Mouse (Mus musculus) splenic B cell, adult 2 months (primary cell): ENCODE measurements around the gene Ngdn.

Source experiments
- DNase-seq: peaks from one replicate; pipeline ENCODE4 v3.0.0-alpha.2; 2011; ENCODE audit warnings: low read depth, low spot score
- H3K27me3 ChIP-seq: 2 replicates; pipeline ENCODE4 v1.6.1; 2012; ENCODE audit warnings: mild to moderate bottlenecking, low read length, moderate library complexity, mixed read lengths; ENCODE audit not compliant: control insufficient read depth, poor library complexity, insufficient read depth, severe bottlenecking
- H3K36me3 ChIP-seq: 2 replicates; pipeline ENCODE4 v1.6.1; 2012; ENCODE audit warnings: mild to moderate bottlenecking, low read length, moderate library complexity, mixed read lengths; ENCODE audit not compliant: control insufficient read depth, poor library complexity, insufficient read depth, severe bottlenecking

Gene Ngdn

DNA sequence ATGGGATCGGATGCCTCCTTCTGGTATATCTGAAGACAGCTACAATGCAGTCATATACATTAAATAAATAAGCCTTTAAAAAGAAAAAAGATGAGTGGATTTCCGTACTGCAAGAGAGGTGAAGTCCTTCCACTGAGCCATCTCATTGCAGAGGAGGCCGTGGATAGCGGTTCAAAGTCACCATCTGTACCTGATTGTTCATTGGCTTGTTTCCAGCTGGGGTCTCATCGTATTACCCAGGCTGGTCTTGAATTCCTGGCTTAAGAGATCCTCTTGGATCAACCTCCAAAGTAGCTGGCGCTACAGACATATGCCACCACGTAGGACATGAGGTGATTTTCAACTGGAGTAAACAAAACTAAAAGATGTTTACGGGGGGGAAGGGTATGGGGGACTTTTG is 9.3 kb upstream of the Ngdn start:
- Histone ChIP-seq H3K27me3 (no peaks in the 10 kb centered on the region; the same call in 1 of the 2 replicates), H3K36me3 (no peaks in the 10 kb centered on the region)
- no peak for DNase-seq

DNA sequence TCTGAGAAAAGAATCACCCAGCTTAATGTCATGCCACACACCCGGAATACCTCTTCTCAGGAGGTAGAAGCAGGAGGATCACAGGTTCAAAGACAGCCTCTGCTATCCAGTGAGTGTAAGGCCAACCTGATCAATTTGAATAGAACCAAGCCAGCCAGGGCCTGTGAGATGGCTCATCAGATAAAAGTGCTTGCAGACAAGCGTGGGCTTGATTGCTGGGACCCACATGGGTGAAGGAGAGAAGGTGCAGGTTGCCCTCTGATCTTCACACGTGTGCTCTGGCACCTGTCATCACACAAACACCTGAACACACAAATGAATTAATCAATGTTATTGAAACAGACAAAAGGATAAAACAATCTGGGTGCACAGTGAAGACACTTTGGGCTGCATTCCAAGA is 8.7 kb upstream of the Ngdn start:
- no peaks in the 10 kb centered on the region; the same call in 1 of the 2 replicates for H3K27me3 ChIP-seq
- no peaks in the 10 kb centered on the region for H3K36me3 ChIP-seq
- no peak for DNase-seq

DNA sequence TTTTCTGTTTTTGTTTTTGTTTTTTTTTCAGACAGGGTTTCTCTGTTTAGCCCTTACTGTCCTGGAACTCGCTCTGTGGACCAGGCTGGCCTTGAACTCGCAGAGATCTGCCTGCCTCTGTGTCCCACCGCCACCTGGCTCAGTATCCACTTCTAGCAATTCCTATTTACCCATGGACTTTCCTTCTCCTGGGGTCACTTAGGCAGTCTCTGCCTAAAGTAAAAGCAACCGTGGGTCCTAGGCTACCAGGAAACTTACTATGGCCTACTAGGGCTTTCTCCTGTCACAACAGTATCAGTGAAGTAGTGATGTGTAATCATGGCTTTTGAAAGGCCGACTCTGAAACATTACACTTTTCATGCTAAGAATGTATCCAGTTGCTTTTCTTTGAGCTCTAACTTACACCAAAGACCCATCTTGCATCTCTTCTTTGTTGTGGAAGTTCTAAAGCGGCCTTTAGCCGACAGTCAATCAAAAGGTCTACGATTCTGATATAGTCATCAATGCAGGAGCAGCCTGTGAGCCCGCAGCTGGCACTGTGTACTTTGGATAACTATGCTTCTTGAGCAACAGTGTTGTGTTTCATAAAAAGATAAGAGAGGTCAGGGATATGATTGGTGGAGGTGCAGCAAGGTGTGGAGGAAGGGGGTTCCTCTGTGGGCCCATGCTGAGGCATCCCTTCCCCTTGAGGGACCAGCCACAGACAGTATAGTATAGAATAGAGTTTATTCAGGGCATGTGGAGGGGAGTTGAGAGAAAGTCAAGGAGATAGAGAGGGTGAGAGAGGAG is 7.9 kb upstream of the Ngdn start:
- Histone ChIP-seq H3K27me3 (no peaks in the 10 kb centered on the region; the same call in 1 of the 2 replicates), H3K36me3 (no peaks in the 10 kb centered on the region)

DNA sequence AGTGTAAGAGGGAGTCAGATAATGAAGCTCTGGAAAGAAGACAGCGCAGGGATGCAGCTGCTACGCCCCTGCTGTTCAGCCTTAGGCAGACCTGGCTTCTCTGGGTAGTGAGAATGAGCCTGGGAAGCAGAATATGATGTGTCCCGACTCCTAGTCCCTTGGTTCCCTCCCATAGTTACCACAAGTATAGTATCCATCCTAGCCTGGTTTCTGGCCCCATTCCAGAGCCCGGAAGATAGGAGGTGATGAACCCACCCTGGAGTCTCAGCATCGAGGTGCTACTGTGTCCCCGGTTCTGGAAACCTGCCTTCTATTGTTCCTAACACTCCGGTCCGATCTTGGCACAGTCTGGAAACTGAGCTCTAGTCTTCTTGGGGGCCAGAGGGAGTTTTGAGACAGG is 6.8 kb upstream of the Ngdn start:
- H3K36me3 ChIP-seq = no peaks in the 10 kb centered on the region
- DNase-seq = no peak

More for the DNA sequence above, 7.9 kb upstream of the Ngdn start:
- DNase-seq = no peak

DNA sequence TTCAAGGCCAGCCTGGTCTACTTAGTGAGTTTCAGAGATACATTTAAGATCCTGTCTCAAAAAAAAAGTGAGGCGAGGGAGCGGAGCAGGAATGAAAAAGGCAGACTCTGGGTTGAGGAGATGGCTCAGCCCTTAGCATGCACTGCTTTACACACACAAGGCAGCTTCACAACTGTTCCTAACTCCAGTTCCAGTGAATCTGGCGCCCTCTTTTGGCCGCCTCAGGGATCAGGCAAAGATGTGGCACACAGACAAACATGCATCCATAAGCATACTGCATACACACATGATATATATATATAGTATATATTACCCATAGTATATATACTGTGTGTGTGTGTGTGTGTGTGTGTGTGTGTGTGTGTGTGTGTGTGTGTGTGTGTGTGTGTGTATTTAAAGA is 4.1 kb upstream of the Ngdn start:
- H3K27me3 ChIP-seq = no peaks in the 10 kb centered on the region; the same call in 1 of the 2 replicates
- DNase-seq = peak; percentile 25
- H3K36me3 ChIP-seq = no peaks in the 10 kb centered on the region

More for the DNA sequence above, 6.8 kb upstream of the Ngdn start:
- no peaks in the 10 kb centered on the region; the same call in 1 of the 2 replicates for H3K27me3 ChIP-seq

DNA sequence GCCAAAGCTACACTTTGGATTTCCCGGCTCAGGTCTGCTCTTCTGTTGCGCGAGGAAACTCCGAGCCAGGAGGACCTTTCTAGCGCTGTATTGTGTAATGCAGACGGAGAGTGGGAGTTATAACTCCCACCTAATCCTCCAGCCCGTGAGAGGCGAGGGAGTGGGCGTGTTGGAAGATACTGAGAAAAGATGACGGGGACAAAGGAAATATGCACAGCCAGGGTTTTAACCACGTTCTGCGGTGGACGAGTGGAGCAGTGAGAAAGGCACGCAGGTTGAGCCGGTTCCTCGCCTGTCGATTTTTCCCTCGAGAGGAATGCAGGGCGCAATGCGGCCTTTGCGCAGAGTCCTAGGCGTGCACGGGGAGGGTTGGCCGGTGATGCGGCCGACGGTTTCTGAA is 663 bp upstream of the Ngdn start:
- DNase-seq = no peak
- H3K27me3 ChIP-seq = no peaks in the 10 kb centered on the region
- peaks cover 2% of the 10 kb centered on the region; the same call in 1 of the 2 replicates for H3K36me3 ChIP-seq

DNA sequence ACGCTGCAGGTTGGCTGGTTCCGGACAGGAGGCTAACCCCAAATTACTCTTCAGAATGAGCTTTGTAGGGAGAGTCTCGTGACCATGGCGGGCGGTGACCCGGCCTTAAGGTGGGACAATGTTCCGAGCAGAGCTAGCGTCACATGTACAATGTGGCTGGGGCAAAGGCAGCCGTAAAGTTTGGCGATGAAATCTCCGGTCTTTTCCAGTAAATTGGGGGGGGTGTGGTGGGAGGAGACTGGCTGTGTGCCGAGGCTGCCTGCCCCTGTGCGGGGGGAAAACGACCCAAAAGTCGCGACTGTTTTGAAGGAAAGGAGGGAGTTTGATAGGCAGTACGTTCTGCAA is 485 bp downstream of the Ngdn start:
- Histone ChIP-seq H3K27me3 (no peaks in the 10 kb centered on the region), H3K36me3 (peaks cover 2% of the 10 kb centered on the region; the same call in 1 of the 2 replicates)
- no peak for DNase-seq

DNA sequence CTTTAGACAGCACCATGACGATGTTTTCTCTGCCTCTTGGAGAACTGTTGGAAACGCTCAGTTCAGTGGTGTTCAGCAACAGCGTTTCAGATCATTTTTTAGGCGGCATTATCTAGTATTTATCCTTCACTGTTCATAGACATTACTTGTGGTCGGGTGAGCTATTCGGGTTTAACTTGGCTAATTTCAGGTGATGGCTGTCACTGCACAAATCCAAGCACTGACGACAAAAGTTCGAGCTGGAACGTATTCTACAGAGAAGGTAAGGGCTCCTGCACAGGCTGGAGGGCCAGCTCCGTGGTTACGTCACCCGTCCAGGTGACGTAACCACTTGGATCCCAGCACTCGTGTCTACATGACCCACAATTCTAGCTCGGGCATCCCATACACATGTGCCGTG is 1.6 kb downstream of the Ngdn start:
- Histone ChIP-seq H3K27me3 (no peaks in the 10 kb centered on the region), H3K36me3 (peaks cover 2% of the 10 kb centered on the region; the same call in 1 of the 2 replicates)
- DNase-seq = no peak

DNA sequence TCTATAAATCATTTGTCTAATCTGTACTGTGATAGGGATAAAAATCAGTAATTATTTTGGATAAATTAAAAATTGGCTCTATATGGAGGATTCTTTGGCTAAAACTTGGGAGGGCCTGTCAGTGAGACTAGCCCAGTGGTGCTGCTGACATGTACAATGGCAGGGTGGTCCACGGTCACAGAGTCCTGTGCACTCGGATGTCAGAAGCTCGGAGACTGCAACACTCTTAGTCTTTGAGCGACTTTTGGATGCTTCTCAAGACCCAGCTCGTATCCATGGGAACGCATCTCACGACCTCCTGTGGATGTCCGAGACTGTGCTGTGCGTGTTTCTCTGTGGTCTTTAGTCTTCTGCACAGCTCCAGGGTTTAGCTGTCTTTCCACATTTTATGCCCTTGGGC is 5.1 kb downstream of the Ngdn start:
- DNase-seq = no peak
- peaks cover 2% of the 10 kb centered on the region for H3K36me3 ChIP-seq
- no peaks in the 10 kb centered on the region for H3K27me3 ChIP-seq

DNA sequence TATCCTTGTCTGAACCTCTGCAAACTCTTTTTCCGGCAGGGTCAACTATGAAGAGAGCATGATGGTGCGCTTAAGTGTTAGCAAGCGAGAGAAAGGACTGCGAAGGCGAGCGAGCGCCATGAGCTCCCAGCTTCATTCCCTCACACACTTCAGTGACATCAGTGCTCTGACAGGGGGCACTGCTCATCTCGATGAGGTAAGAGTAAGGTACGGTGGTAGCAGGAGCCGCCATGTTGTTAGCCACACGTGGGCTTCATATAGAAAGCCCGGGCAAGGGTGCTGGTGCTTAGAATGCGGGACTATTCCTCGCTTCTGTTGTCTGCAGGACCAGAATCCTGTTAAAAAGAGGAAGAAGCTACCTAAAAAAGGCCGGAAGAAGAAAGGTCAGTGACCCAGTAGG is 7.8 kb downstream of the Ngdn start:
- no peak for DNase-seq
- no peaks in the 10 kb centered on the region; the same call in 1 of the 2 replicates for H3K36me3 ChIP-seq
- no peaks in the 10 kb centered on the region for H3K27me3 ChIP-seq

DNA sequence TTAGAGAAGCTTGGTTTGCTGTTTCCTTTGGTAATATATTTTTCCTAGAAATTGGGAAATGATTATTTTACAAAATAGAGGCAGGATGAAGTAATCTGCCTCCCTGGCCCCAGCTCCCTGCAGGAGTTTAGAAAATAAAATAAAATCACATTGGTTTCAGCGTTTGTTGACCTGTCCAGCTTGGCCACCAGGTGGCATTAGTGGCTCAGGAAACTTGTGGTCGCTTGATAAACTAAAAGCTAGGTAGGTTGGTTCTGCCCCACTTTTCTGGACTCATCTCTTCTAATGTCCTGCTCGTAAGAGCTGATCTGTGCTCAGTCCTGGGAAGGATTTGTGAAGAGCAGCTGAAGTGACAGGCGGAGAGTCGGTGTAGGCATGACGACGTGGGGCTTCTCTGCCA is 9.0 kb downstream of the Ngdn start:
- peak; percentile 61 for DNase-seq
- H3K36me3 ChIP-seq = no peaks in the 10 kb centered on the region; the same call in 1 of the 2 replicates
- H3K27me3 ChIP-seq = no peaks in the 10 kb centered on the region

DNA sequence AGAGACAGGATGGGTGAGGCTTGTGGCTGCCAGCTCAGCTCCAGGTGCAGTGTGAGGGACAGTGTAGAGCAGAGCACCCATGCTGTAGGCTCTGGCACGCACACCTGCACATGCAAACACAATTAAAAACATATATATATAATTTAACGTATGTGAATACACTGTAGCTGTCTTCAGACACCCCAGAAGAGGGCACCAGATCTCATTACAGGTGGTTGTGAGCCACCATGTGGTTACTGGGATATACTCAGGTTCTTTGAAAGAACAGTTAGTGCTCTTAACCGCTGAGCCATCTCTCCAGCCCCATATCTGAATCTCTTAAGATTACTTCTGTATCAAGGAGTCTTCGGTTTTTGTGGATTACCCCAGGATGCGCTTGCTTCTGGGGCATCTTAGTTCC is 10.3 kb downstream of the Ngdn start:
- no peak for DNase-seq
- Histone ChIP-seq H3K36me3 (no peaks in the 10 kb centered on the region; the same call in 1 of the 2 replicates), H3K27me3 (no peaks in the 10 kb centered on the region)

DNA sequence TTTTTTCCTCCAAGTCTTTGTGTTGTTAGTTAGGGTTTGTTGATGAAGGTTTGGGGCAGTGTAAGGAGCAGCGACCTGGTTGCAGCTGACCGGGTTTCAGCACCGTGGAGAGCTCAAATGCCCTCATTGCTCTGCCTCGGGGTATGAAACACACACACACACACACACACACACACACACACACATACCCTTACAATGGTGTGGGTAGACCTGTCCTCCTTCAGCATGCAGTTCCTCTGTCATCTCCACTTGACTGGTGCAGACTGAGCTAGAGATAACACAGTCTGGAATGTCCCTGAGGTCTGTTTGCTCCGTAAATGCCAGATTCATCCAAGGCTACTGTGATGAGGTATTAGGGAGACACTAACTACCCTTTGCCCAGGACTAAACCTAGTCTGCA is 12.0 kb downstream of the Ngdn start:
- DNase-seq = no peak
- Histone ChIP-seq H3K36me3 (no peaks in the 10 kb centered on the region; the same call in 1 of the 2 replicates), H3K27me3 (no peaks in the 10 kb centered on the region)

DNA sequence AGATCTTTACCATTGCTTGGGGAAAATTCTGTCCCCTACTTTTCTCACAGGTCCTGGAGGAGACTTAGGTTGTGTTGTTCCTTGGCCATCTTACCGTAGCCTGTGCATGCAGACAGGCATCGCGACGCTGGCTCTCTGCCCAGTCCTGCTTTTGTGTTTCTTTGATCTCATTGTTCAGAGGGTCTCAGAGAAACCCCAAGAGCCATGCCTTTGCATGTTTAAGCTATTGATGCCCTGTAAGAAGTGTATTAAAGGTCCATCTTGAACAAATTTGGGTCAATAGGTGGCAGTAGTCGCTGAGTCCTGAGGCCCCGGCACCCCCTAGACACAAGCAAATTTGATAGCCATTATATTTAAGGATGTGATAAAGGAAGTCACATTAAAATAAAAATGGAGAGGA is 12.4 kb downstream of the Ngdn start:
- no peaks in the 10 kb centered on the region; the same call in 1 of the 2 replicates for H3K36me3 ChIP-seq
- DNase-seq = no peak
- H3K27me3 ChIP-seq = no peaks in the 10 kb centered on the region

DNA sequence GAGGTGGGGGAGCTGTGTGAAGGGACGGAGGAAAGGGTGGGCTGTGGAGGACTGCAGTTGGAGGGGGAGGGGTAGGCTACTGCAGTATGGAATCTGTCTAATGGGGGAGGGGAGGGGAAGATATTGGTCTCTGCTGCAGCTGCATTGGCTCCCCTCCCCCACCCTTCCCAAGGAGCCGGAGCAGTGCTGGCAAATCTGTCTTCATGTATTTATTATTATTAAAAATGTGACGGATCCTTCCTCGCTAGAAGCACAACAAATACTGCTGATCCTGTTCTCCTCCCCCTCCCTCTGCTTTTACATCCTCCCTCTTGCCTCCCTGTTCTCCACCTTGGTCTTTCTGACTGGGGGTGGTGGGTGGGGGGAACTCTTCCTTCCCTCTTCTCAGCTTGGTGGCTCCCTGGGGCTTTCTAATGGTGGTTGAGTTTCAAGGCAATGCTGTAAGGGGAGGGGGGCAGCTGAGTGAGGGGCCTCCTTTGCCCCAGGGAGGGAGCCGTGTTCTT is 13.1 kb downstream of the Ngdn start:
- DNase-seq = no peak
- Histone ChIP-seq H3K27me3 (no peaks in the 10 kb centered on the region), H3K36me3 (no peaks in the 10 kb centered on the region; the same call in 1 of the 2 replicates)
